Mouse (Mus musculus): ENCODE data around the gene Kcnd1. TPM values are rescaled to one million over a fixed set of nuclear protein-coding genes. Genes with fewer than 3 reads are reported as not detected.
A peak's percentile ranks its signal among the peaks of the same experiment; 100 is the strongest.
"Not testable (repeated sequence)": the region's sequence is repeated elsewhere in the genome, so short reads cannot be mapped to it uniquely, and the experiment has no call there.

The Kcnd1 gene
- total RNA-seq (2015) (0.39 and 0.49 TPM in 2 replicates), total RNA-seq (2017) (0.20 and 0.29 TPM in 2 replicates)

GRCm38 (mm10) chrX:7821865-7822779 lies at the start of gene Kcnd1:
Gene Kcnd1, plus strand, starts transcription at chrX:7822289.
- ATAC-seq (ENCODE audit: poor library complexity, severe bottlenecking): no peak

DNA sequence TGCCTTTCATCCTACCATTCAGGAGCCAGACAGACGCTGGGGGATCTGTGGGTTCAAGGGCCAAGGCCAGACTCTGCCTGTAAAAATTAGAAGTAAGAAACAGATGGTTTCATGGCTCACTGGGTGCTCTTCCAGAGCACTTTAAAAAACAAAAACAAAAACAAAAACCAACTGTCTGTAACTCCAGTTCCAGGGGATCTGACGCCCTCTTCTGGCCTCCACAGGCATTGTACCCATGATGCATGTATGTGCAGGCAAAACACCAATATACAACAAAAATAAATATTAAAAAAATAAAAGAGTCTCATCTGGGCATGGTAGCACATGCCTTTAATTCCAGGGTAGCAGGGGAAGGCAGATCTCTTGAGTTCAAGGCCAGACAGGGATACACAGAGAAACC lies 49.3 kb upstream of the Kcnd1 start:
- ATAC-seq (ENCODE audit: poor library complexity, severe bottlenecking): no peak

- ATAC-seq (ENCODE audit: poor library complexity, severe bottlenecking): no peak
Measured at GRCm38 (mm10) chrX:7775501-7776205, 46.4 kb upstream of the Kcnd1 start.

DNA sequence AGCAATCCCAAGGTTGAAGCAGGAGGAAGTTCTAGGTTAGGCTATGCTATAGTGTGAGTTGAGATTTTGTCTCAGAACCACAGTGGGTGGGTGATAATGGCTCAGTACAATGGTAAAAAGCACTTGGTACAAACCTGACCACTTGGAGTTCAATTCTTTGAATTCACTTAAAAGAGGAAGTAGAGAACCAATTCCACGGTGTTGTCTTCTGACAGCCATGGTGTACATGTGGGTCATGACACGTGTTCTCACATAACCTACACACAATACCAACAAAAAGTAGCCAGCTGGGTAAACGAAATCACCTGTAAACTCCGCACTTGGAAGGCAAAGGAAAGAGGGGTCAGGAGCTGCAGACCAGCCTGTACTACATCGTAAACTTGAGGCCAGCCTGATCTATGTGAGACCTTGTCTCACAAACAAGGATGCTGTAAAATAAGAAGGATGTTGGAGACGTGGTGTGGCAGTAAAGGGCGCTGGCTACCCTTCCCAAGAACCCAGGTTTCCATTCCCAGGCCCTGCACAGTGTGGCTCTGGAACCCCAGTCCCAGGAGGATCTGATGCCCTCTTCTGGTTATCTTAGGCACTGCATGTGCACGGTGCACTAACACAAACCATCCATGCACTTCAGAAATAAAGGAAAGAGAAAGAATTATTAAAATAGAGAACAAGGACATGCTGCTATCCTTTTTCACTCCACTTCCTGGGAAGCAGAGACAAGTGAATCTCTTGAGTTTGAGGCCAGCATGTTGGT lies 45.6 kb upstream of the Kcnd1 start:
- ATAC-seq (ENCODE audit: poor library complexity, severe bottlenecking): peak; percentile 76

DNA sequence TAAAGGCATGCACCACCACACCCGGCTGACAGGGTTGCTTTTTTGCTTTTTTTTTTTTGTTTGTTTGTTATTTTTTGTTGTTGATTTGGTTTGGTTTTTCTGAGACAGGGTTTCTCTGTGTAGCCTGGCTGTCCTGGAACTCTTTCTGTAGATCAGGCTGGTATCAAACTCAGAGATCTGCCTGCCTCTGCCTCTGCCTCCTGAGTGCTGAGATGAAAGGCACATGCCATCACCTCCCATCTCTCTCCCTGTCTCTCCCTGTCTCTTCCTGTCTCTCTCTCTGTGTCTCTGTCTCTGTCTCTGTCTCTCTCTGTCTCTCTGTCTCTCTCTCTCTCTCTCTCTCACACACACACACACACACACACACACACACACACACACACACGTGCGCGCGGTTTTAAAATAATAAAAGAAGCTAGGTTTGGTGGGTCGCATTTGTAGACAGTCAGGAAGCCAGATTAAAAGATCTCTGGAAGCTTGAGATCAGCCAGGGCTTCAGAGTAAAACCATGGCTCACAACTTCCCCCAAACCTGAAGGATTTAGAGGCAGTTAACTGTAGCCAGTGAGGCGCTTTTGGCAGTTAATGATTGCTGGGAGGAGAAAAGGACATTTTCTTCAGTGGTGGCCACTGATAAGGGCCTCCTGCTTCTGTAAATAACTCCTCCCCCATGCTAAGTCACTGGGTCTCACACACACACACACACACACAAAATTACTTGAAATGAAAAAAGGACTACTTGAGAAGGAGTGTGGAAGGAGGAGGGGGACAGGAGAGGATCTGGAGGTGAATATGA lies 43.4 kb upstream of the Kcnd1 start:
- no peak for ATAC-seq (ENCODE audit: poor library complexity, severe bottlenecking)

DNA sequence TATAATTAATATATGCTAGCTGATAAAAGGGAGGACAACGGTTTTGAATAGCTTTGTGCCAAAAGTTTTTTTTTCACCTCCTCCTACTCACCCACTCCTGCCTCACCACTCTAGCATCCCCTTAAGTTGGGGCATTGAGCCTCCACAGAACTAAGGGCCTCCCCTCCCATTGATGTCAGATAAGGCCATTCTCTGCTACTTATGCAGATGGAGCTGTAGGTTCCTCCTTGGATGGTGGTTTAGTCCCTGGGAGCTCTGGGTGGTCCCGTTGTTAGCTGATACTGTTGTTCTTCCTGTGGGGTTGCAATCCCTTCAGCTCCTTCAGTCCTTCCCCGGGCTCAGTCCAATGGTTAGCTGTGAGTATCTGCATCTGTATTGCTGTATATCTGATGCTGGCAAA lies 42.8 kb upstream of the Kcnd1 start:
- ATAC-seq (ENCODE audit: poor library complexity, severe bottlenecking): no peak

DNA sequence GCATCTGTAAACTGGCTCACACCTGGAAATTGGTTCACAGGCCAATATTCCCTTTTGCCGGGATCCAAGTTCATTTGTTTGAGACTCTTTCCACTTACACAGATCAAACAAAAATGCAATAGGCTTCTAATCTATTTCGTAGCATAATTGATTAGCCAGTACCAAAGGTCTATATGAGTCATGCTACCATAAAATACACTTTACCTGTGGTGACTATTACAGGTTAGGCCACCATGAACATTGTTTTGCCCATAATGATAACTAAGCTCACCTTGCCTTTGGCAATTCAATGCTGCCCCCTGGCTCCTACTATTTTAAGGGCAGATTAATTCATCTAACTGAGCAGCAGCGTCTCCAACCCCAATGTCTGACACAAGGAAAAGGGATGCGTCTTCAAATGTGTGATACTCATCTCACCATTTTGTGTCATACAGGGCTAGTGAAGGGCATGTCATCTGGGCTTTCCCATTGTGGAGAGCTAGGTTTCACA lies 39.4 kb upstream of the Kcnd1 start:
- ATAC-seq (ENCODE audit: poor library complexity, severe bottlenecking): no peak

DNA sequence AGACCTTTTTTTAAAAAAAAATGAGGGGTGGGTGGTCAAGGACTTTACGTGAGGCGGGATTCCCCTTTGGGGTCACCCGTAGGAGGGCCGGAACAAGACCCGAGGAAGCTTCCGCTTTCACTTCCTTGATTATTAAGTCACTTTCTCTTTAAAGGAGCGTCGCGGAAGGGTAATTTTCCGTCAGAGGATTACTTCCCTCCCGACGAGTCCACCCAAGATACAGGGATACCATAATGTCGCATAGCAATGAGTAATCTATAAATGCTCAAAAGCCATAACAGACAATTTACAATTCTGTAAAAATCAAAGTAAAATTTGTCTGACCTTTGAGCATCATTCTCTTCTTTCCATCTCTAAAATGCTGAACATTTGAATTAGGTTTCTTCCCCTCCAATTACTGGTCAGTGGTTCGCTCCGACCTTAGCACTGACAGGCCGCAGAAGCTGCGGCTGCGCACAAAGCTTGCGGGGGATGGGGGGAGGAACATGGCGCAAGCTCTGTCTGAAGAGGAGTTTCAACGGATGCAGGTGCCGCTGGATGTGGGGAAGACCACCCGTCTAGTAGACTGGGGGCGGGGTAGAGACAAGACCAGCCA lies 32.5 kb upstream of the Kcnd1 start, which contains the start of gene Gripap1:
TSS of gene Gripap1 (plus strand) at position 224 of the 595 bp plus-strand sequence.
- ATAC-seq (ENCODE audit: poor library complexity, severe bottlenecking): peak; percentile 97

GRCm38 (mm10) chrX:7790309-7790708 lies 31.8 kb upstream of the Kcnd1 start:
- ATAC-seq (ENCODE audit: poor library complexity, severe bottlenecking): no peak

GRCm38 (mm10) chrX:7793361-7793760 lies 28.7 kb upstream of the Kcnd1 start:
- ATAC-seq (ENCODE audit: poor library complexity, severe bottlenecking): 0 out of 2 replicates have a peak, but pooled peaks have one; percentile 26

GRCm38 (mm10) chrX:7795016-7795415 lies 27.1 kb upstream of the Kcnd1 start:
- ATAC-seq (ENCODE audit: poor library complexity, severe bottlenecking): no peak

GRCm38 (mm10) chrX:7797327-7797726 lies 24.8 kb upstream of the Kcnd1 start:
- no peak for ATAC-seq (ENCODE audit: poor library complexity, severe bottlenecking)

GRCm38 (mm10) chrX:7802157-7802556 lies 19.9 kb upstream of the Kcnd1 start:
- peak; percentile 68 for ATAC-seq (ENCODE audit: poor library complexity, severe bottlenecking)

GRCm38 (mm10) chrX:7815016-7815415 lies 7.1 kb upstream of the Kcnd1 start:
- not testable (repeated sequence) for ATAC-seq (ENCODE audit: poor library complexity, severe bottlenecking)

- ATAC-seq (ENCODE audit: poor library complexity, severe bottlenecking): no peak
Measured at GRCm38 (mm10) chrX:7837146-7837545, 15.1 kb downstream of the Kcnd1 start.

GRCm38 (mm10) chrX:7840842-7841162 lies 18.7 kb downstream of the Kcnd1 start:
- ATAC-seq (ENCODE audit: poor library complexity, severe bottlenecking): no peak

DNA sequence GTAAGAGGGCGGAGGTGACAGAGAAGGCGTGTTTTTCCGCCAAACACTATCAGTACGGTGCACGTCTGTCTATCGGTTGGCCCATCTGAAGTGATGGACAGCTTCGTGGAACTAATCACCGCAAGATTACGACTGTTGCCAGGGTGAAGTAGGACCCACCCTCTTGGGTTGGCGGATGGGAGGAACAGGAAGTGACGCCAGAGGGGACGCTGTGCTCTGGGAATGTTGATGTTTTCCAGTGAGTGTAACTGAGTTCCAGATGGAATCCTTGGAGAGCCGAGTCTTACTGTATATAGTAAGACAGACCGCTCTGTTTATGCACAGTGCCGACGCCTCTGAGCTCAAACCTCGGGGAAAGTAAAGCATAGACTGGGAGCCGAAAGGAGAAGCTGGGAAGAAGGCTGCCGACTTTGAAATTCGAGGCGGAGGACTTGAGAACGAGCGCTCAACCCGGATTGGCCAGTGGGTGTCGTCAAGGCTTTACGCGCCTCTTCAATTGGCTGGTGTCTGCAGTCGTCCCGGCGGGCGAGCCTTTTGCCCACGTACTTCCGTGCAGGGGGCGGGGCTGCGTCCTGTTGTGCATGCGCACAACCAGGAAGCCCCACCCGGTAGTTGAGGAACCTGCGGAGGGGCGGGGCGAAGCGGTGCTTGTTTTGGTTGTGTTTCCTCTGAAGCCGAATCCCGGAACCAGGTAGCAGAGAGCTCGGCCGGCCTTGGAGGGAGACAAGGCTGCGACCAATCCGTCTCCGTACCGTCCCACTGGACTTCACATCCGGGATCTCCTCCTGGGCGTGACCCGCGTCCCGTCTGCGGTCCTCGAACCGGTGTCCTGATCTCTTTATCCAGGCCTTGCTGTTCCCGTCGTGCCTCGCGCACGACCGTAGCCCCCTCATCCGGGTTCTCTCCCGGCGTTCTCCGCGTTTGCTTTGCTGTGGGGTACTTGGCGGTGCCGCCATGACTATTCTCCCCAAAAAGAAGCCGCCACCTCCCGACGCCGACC lies 19.4 kb downstream of the Kcnd1 start, which contains the start of gene Otud5:
TSS of gene Otud5 (plus strand) at position 202 of the 1,000 bp plus-strand sequence.
- peak; percentile 88 for ATAC-seq (ENCODE audit: poor library complexity, severe bottlenecking)

DNA sequence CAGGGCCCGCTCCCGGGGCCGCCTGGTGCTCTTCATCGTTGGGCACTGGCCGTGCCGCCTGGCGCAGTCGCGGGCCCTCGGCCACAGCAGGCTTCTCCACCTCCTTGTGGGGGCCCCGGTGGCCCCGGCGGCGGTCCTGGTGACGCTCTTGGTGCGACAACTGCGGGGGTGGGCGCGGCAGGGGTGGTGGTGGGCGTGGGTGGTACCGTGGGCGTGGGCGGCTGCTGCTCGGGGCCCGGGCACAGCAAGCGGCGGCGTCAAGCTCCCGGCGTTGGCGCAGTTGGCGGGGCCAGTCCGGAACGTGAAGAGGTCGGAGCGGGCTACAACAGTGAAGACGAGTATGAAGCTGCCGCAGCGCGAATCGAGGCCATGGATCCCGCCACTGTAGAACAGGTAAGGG lies 20.2 kb downstream of the Kcnd1 start:
- ATAC-seq (ENCODE audit: poor library complexity, severe bottlenecking): no peak
